Mouse (Mus musculus): ENCODE measurements around the gene Rbak. TPM values are rescaled to one million over a fixed set of nuclear protein-coding genes. Genes with fewer than 3 reads are reported as not detected.

The Rbak gene
- 1.6 and 1.9 TPM in 2 replicates for polyA plus RNA-seq (2012; rRNA removed)

- peak within 1 kb of the TSS; percentile 73 for H3K27ac ChIP-seq (ENCODE audit: control insufficient read depth, insufficient read depth, low read depth, low read length)
- TF ChIP-seq POLR2A (IDR thresholded peaks at IDR 0.05; ENCODE audit: control insufficient read depth, low read depth, low read length) (peak; percentile 77), CTCF (IDR thresholded peaks at IDR 0.05; ENCODE audit: control insufficient read depth, insufficient read depth, insufficient replicate concordance, low read depth, low read length) (no peak)
Observed at GRCm38 (mm10) chr5:143180255-143181076, at the start of gene Rbak, which contains the start of gene Spdye4b. Gene Rbak (minus strand): TSS chr5:143180775. Gene Spdye4b (plus strand): TSS chr5:143181017.

DNA sequence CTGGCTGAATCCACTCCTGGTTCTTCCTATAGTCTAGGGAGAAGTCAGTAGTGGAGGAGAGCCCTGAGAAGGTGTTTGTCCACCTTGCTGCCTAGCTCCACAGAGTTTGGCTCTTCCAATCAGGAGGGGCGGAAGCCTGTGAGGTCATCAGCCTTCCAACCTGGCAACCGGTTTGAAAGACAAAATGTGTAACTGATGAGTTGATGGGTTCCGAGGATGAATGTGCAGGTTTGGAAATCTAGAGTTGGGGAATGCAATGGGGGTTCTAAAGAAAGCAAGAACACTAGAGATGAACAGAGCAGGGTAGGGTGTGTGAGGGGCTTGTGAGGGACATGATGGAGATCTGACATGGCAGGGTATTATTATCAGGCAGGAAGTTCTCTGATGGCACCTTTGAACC is 46.2 kb upstream of the Rbak start, which contains the start of gene Spdye4a:
Gene Spdye4a, minus strand, starts transcription at position 101 of the 400 bp plus-strand sequence.
- Histone ChIP-seq H3K4me3 (ENCODE audit: control insufficient read depth, low read depth, low read length) (peak within 1 kb of the TSS; percentile 86), H3K27ac (ENCODE audit: control insufficient read depth, insufficient read depth, low read depth, low read length) (peak within 1 kb of the TSS; percentile 79; the same call in 1 of the 2 replicates), H3K4me1 (ENCODE audit: control insufficient read depth, insufficient read depth, low read length) (peaks cover 9% of the 10 kb centered on the region), H3K27me3 (ENCODE audit: control insufficient read depth, insufficient read depth, low read length) (no peaks in the 10 kb centered on the region), H3K36me3 (ENCODE audit: control insufficient read depth, insufficient read depth, low read length) (no peaks in the 10 kb centered on the region)
- TF ChIP-seq CTCF (IDR thresholded peaks at IDR 0.05; ENCODE audit: control insufficient read depth, insufficient read depth, insufficient replicate concordance, low read depth, low read length) (no peak), POLR2A (IDR thresholded peaks at IDR 0.05; ENCODE audit: control insufficient read depth, low read depth, low read length) (peak; percentile 63; the same call in 1 of the 2 replicates)

More at GRCm38 (mm10) chr5:143180255-143181076, at the start of gene Rbak, which contains the start of gene Spdye4b:
- H3K36me3 ChIP-seq (ENCODE audit: control insufficient read depth, insufficient read depth, low read length) = no peaks in the 10 kb centered on the region
- H3K27me3 ChIP-seq (ENCODE audit: control insufficient read depth, insufficient read depth, low read length) = no peaks in the 10 kb centered on the region
- peak within 1 kb of the TSS; percentile 85 for H3K4me3 ChIP-seq (ENCODE audit: control insufficient read depth, low read depth, low read length)
- H3K4me1 ChIP-seq (ENCODE audit: control insufficient read depth, insufficient read depth, low read length) = peaks cover 6% of the 10 kb centered on the region

DNA sequence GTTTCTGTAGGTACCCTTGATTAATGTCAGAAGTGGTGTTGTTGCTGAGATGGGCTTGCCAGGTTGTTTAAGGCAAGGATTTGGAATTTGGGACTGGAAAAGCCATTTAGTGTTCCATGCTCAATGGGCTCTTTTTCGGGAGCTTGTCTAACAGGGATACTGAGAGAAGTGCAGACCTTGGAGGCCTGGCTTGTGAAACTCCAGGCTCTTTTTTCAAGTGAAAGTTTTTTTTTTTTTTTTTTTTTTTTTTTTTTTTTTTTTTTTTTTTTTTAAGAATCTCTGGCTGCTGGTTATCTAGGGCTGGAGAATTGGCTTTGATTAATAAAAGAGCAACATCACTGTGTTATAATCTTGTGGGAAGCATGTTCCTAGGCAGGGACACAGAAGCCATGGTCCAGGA is 41.7 kb upstream of the Rbak start:
- TF ChIP-seq CTCF (IDR thresholded peaks at IDR 0.05; ENCODE audit: control insufficient read depth, insufficient read depth, insufficient replicate concordance, low read depth, low read length) (no peak), POLR2A (IDR thresholded peaks at IDR 0.05; ENCODE audit: control insufficient read depth, low read depth, low read length) (no peak)

GRCm38 (mm10) chr5:143220996-143221395 is 40.4 kb upstream of the Rbak start:
- no peaks in the 10 kb centered on the region for H3K27me3 ChIP-seq (ENCODE audit: control insufficient read depth, insufficient read depth, low read length)
- no peak overlapping the region for H3K27ac ChIP-seq (ENCODE audit: control insufficient read depth, insufficient read depth, low read depth, low read length)
- TF ChIP-seq CTCF (IDR thresholded peaks at IDR 0.05; ENCODE audit: control insufficient read depth, insufficient read depth, insufficient replicate concordance, low read depth, low read length) (no peak), POLR2A (IDR thresholded peaks at IDR 0.05; ENCODE audit: control insufficient read depth, low read depth, low read length) (no peak)
- no peak overlapping the region for H3K4me3 ChIP-seq (ENCODE audit: control insufficient read depth, low read depth, low read length)
- peaks cover 6% of the 10 kb centered on the region for H3K4me1 ChIP-seq (ENCODE audit: control insufficient read depth, insufficient read depth, low read length)
- H3K36me3 ChIP-seq (ENCODE audit: control insufficient read depth, insufficient read depth, low read length) = no peaks in the 10 kb centered on the region

More for the DNA sequence above, 41.7 kb upstream of the Rbak start:
- Histone ChIP-seq H3K27me3 (ENCODE audit: control insufficient read depth, insufficient read depth, low read length) (no peaks in the 10 kb centered on the region), H3K27ac (ENCODE audit: control insufficient read depth, insufficient read depth, low read depth, low read length) (no peak overlapping the region), H3K36me3 (ENCODE audit: control insufficient read depth, insufficient read depth, low read length) (no peaks in the 10 kb centered on the region), H3K4me3 (ENCODE audit: control insufficient read depth, low read depth, low read length) (no peak overlapping the region), H3K4me1 (ENCODE audit: control insufficient read depth, insufficient read depth, low read length) (peaks cover 9% of the 10 kb centered on the region)

DNA sequence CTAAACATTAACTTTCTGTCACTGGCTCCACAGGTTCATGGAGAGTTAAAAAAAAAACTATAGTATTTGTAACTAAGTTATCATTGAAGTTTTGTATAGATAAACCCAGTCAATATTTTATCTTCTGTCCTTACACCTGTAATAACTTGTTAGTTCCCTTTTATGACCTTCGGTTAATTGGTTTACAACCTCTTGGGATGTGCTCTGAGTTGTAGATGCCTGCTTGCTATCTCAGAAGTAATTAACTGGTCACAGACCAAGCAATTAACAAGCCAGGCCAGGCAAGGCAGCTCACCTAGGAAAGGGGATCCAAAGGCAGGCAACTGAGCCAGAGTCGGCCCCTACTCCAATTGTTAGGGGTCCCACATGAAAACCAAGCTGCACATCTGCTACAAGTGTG is 33.3 kb upstream of the Rbak start:
- H3K4me3 ChIP-seq (ENCODE audit: control insufficient read depth, low read depth, low read length) = no peak overlapping the region
- no peak overlapping the region for H3K27ac ChIP-seq (ENCODE audit: control insufficient read depth, insufficient read depth, low read depth, low read length)
- H3K36me3 ChIP-seq (ENCODE audit: control insufficient read depth, insufficient read depth, low read length) = no peaks in the 10 kb centered on the region
- H3K4me1 ChIP-seq (ENCODE audit: control insufficient read depth, insufficient read depth, low read length) = no peaks in the 10 kb centered on the region
- TF ChIP-seq CTCF (IDR thresholded peaks at IDR 0.05; ENCODE audit: control insufficient read depth, insufficient read depth, insufficient replicate concordance, low read depth, low read length) (no peak), POLR2A (IDR thresholded peaks at IDR 0.05; ENCODE audit: control insufficient read depth, low read depth, low read length) (no peak)
- no peaks in the 10 kb centered on the region for H3K27me3 ChIP-seq (ENCODE audit: control insufficient read depth, insufficient read depth, low read length)

DNA sequence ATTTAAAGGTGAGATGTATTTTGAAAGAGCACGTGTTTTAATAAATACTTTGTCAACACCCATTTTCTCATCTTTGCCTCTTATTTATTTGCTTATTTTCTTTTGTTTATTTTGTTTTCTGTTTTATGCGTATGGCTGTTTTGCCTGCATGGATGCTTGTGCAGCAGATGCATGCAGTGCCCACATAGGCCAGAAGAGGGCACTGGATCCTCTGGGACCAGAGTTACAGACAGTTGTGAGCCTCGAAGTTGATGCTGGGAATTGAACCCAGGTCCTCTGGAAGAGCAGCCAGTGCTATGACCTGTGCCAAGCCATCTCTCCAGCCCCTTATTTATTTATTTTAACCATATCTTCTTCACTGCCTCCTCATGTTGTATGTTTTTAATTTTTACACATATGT is 24.4 kb upstream of the Rbak start:
- H3K4me3 ChIP-seq (ENCODE audit: control insufficient read depth, low read depth, low read length) = no peak overlapping the region
- H3K27ac ChIP-seq (ENCODE audit: control insufficient read depth, insufficient read depth, low read depth, low read length) = no peak overlapping the region
- no peaks in the 10 kb centered on the region for H3K27me3 ChIP-seq (ENCODE audit: control insufficient read depth, insufficient read depth, low read length)
- H3K36me3 ChIP-seq (ENCODE audit: control insufficient read depth, insufficient read depth, low read length) = no peaks in the 10 kb centered on the region
- no peaks in the 10 kb centered on the region for H3K4me1 ChIP-seq (ENCODE audit: control insufficient read depth, insufficient read depth, low read length)
- TF ChIP-seq CTCF (IDR thresholded peaks at IDR 0.05; ENCODE audit: control insufficient read depth, insufficient read depth, insufficient replicate concordance, low read depth, low read length) = peak; percentile 46; the same call in 1 of the 2 replicates
- no peak for TF ChIP-seq POLR2A (IDR thresholded peaks at IDR 0.05; ENCODE audit: control insufficient read depth, low read depth, low read length)

DNA sequence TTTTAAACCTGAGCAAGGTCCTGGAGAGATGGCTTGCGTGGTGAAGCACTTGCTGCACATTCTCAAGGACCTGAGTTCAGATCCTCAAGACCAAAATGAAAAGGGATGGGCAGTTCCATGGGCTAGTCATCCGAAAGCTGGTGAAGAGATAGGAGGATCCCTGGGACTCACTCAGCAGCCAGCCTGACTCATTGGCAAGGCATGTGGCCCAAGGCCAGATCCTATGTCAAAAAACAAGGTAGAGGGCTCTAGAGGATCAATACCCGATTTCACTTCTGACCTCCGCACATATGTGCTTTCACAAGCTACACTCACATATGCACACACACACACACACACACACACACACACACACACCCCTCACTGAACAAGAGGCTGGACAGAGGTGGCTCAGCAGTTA is 15.9 kb upstream of the Rbak start:
- Histone ChIP-seq H3K27me3 (ENCODE audit: control insufficient read depth, insufficient read depth, low read length) (no peaks in the 10 kb centered on the region), H3K36me3 (ENCODE audit: control insufficient read depth, insufficient read depth, low read length) (no peaks in the 10 kb centered on the region), H3K4me3 (ENCODE audit: control insufficient read depth, low read depth, low read length) (no peak overlapping the region), H3K27ac (ENCODE audit: control insufficient read depth, insufficient read depth, low read depth, low read length) (no peak overlapping the region), H3K4me1 (ENCODE audit: control insufficient read depth, insufficient read depth, low read length) (no peaks in the 10 kb centered on the region)
- TF ChIP-seq CTCF (IDR thresholded peaks at IDR 0.05; ENCODE audit: control insufficient read depth, insufficient read depth, insufficient replicate concordance, low read depth, low read length) = no peak
- no peak for TF ChIP-seq POLR2A (IDR thresholded peaks at IDR 0.05; ENCODE audit: control insufficient read depth, low read depth, low read length)
